Mouse (Mus musculus) CD8-positive naive resting alpha-beta T cell, adult 2 months (primary cell): ENCODE measurements around the gene Gpha2.

Source experiments
- DNase-seq, 2 experiments: peaks; one replicate each; pipeline ENCODE4 v3.0.0; 2022; ENCODE audit warnings: low read depth in 2 of 2, low spot score in 2 of 2

Gpha2 gene

DNA sequence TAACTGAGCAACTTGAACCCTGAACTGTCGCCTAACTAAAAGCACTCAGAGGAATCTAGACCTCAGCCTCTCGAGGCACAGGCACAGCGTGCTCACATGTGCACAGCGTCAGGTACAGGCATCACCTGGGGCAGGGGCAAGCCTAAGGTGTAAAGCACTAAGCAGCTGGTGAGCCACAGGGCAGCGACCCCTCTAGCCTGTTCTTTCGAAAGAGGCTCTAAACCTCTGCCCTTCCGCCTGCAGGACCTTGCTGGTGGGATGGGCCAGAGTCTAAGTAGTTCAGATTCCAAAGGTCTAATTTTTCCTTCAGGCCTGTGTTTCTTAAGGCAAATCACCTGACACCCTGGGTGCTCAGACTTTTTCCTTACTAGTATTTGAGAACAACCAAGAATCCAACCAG, 45.9 kb downstream of the Gpha2 start:
- DNase-seq: no peak

DNA sequence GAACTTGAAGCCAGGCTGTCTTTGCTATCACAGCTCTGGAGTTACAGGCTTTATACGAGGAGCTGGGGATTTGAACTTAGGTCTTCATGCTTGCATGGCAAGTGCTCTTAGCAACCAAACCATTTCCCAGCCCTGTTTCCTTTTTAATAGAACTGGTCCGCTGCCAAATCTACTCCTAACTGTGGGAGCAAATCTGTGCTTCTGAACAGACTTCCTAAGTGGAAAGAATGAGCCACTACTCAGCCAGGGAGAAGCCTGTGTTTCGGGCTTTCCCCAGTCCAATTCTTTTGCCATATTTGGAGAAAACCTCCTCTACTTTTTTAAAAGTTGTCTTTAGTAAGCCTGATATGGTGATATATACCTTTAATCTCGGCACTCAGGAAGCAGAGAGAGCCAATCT, 46.6 kb downstream of the Gpha2 start:
- no peak for DNase-seq

DNA sequence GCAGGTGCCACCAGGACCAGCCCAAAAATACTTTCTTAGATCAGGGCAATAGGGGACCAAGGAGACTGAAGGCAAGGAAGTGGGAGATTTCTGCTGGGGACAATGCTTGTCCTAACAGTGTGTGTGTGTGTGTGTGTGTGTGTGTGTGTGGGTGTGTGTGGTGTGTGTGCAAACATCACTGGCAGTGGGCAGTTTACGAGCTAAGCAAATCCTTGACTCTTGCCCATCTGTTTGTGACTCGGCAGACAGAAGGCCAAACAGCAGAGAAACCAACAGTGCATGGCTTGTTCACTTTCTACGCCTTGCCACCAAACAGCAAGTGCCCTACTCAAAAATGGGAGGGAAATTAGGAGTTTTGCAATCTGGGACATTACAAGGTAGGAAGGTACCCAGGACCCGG, 47.4 kb downstream of the Gpha2 start:
- no peak for DNase-seq

DNA sequence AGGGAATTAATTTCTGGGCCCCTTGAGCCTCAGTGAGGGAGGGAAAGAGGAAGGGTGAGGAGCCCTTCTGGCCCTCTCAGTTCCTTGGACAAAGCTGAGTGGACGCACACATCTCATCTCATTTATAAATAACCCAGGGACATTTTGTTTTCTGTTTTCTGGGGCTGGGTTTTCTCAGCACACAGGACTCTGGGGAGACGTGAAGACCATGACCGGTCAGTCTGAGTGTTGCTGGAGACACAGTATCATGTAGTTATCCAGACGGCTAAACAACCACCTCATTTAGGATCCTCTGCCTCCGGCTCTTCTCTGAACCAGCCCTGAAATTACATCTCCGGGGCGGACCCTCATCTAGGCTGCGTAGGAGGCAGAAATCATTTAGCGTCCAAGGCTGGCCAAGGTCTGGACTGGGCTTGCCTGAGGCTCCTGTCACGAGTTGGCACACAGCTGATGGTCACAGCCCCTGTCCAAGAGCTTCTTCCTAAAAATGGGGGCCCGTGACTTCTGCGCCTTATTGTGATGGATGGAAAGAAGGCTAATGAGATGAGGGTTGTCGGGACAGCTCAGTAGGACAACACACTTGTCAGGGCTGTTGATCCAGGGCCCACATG, 47.9 kb downstream of the Gpha2 start:
- no peak for DNase-seq

DNA sequence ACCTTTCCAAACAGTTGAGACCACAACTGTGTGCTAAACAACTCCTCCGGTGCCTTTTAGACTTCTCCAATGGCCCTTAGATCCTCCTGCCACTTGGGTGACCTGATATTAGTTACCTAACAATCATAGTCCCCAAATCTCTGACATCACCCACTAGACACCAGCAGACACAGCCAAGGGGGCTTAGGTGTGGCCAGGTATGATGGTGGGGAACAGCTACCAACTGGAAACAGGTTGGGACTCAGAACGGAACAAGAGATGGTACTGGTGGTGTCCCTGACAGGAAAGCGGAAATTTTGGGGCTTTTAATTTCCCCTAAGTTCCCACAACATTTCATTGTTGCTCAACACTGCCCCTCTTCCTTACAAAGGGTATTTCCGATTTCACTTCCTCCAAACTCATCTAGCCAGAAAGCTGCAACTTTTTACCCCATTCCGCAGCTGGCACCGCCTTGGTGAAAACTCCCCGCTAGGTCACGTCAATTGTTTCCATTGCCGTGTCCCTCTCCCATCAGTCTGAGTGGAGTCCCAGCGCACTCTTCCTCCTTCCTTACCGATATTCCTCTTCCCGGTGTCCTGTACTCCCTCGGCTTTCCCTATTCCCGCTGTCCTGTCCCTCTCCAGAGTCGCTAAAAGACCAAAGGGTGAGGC, 49.7 kb downstream of the Gpha2 start:
- DNase-seq: peak; percentile 64 to 65

DNA sequence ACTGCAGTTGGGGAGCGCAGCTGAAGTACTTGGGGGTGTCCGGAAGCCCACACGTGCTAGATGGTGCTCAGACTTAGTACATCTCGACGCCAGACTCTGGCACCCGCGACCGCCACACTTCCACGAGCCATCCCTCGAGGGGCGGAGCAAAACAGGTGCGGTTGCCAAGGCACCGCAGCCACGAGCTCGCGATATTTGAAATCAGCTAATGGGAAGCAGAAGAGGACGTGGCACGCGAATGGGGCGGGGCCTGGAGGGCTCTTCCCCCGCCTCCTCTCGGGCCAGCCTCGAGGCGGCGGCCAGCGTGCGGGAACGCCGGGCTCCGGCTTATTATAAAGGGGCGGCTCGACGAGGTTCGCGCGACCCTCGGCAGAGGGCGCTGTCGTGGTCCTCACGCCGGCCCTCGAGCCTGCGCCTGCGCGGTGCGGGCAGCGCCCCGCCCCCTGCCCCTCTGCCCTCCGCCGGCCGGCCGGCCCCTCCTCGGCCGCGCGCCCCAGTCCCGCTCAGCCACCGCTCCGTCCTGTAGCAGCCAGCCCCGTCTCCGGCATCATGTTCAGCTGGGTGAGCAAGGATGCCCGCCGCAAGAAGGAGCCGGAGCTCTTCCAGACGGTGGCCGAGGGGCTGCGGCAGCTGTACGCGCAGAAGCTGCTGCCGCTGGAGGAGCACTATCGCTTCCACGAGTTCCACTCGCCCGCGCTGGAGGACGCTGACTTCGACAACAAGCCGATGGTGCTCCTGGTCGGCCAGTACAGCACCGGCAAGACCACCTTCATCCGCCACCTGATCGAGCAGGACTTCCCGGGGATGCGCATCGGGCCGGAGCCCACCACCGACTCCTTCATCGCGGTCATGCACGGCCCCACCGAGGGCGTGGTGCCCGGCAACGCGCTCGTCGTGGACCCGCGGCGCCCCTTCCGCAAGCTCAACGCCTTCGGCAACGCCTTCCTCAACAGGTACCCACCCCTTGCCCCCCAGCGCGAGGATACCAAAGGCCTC, 50.5 kb downstream of the Gpha2 start, which contains the start of gene Ehd1:
Gene Ehd1 (plus strand): TSS at position 300 of the 996 bp plus-strand sequence.
- peak; percentile 91 to 92 for DNase-seq
